Mouse (Mus musculus): Measurements from ENCODE around the gene Slitrk3. TPM values are rescaled to one million over a fixed set of nuclear protein-coding genes. Genes with fewer than 3 reads are reported as not detected.
A peak's percentile ranks its signal among the peaks of the same experiment; 100 is the strongest.
"Not testable (repeated sequence)": the region's sequence is repeated elsewhere in the genome, so short reads cannot be mapped to it uniquely, and the experiment has no call there.

Gene Slitrk3
- polyA plus RNA-seq (2015; fragmentation: Nextera tagmentation; extraction: Ambion mirVana): 0.78 and 1.1 TPM in 2 replicates

DNA sequence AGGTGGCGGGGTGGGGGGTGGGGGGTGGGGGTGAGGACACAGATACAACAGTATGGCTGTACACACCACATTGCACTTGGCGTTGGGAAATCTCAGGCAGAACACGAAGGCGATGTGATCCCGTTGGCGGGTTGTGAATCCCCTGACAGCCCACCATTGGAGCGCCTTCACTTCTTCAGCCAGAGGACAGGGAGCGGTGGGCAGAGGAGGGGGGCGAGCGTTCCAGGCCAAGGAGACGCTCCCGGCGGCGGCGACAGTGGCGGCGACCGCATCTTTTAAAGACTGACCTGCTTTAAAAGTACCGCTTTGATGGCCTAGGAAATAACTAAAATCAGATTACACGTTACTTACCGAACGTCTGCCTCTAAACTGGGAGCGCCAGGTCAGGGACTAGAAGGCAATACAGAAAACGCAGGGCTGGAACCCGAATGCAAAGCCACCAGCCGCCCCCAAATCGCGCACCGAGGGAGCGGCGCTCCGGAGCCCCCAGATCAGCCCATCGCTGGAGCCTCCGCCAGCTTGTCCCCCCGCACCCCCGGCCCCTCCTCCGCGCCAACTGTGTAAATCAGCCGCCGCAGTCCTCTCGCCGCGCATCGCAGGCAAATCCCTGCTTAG is at the start of gene Slitrk3:
Gene Slitrk3, minus strand, starts transcription at position 607 of the 615 bp plus-strand sequence.
- Histone ChIP-seq H3K9me3 (ENCODE audit: control insufficient read depth) (no peaks in the 10 kb centered on the region), H3K36me3 (ENCODE audit: control insufficient read depth, insufficient read depth) (no peaks in the 10 kb centered on the region), H3K4me3 (ENCODE audit: low read depth, low read length) (peak within 1 kb of the TSS; percentile 46), H3K4me2 (replicated peaks; ENCODE audit: low read depth) (peak within 1 kb of the TSS; percentile 73), H3K9ac (ENCODE audit: low read depth, low read length) (no peak within 1 kb of the TSS), H3K27me3 (replicated peaks; ENCODE audit: control insufficient read depth, insufficient read depth, low read length) (peaks cover 28% of the 10 kb centered on the region), H3K27ac (ENCODE audit: low read depth, low read length) (no peak within 1 kb of the TSS), H3K4me1 (replicated peaks; ENCODE audit: control insufficient read depth, insufficient read depth, low read length) (no peaks in the 10 kb centered on the region; the same call in 1 of the 2 replicates)
- ATAC-seq: no peak
- under 1% methylated on average over 43 of the region's 44 CpGs for WGBS
- no peak for TF ChIP-seq CTCF (IDR thresholded peaks at IDR 0.05; ENCODE audit: low read depth)

DNA sequence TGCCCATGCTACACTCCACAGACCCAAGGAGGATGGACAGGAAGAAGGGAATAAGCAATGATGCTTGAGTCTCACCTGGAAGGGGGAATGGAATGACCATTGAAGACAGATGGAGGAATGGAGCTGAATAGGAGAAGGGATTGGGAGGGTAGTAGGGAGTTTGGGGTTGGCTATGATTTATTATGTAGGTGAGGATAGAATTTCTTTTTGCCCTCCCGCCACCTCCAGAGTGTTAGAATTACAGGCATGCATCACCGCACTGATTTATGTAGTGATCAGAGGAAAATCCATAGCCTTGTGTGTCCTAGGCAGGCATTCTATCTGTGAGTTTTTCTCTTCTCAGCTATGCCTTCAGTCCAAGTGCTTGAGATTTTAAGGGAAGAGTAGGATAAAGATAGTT is 36.8 kb upstream of the Slitrk3 start:
- 98% methylated on average over 2 of the region's 2 CpGs for WGBS
- H3K27ac ChIP-seq (ENCODE audit: low read depth, low read length); ATAC-seq; H3K4me2 ChIP-seq (replicated peaks; ENCODE audit: low read depth); H3K4me3 ChIP-seq (ENCODE audit: low read depth, low read length); H3K4me1 ChIP-seq (replicated peaks; ENCODE audit: control insufficient read depth, insufficient read depth, low read length); H3K27me3 ChIP-seq (replicated peaks; ENCODE audit: control insufficient read depth, insufficient read depth, low read length); H3K36me3 ChIP-seq (ENCODE audit: control insufficient read depth, insufficient read depth); H3K9me3 ChIP-seq (ENCODE audit: control insufficient read depth); H3K9ac ChIP-seq (ENCODE audit: low read depth, low read length): not testable (repeated sequence)

DNA sequence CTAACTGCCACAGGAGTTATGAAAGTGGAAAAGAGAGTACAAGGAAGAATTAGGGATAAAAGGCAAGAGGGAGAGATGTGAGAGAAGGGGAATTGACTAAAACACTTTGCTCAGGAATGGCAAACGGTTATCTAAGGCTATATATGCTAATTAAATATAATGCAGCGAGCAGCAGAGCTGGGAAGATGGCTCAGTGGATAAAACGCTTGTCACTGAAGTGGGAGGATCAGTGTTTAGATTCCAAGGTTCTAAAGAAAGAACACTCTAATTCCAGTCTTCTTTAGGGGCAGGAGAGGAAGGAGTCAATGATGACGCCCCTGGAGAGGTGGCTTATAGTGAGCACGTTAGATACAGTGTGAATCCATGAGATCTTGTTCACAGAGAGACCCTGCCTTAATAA is 27.0 kb upstream of the Slitrk3 start:
- no peaks in the 10 kb centered on the region for H3K4me1 ChIP-seq (replicated peaks; ENCODE audit: control insufficient read depth, insufficient read depth, low read length)
- no peaks in the 10 kb centered on the region for H3K27me3 ChIP-seq (replicated peaks; ENCODE audit: control insufficient read depth, insufficient read depth, low read length)
- WGBS: 62% methylated on average over 5 of the region's 5 CpGs
- no peak overlapping the region for H3K9ac ChIP-seq (ENCODE audit: low read depth, low read length)
- H3K4me3 ChIP-seq (ENCODE audit: low read depth, low read length): no peak overlapping the region
- H3K36me3 ChIP-seq (ENCODE audit: control insufficient read depth, insufficient read depth): no peaks in the 10 kb centered on the region
- no peaks in the 10 kb centered on the region for H3K9me3 ChIP-seq (ENCODE audit: control insufficient read depth)
- no peak for ATAC-seq
- no peak overlapping the region for H3K4me2 ChIP-seq (replicated peaks; ENCODE audit: low read depth)
- H3K27ac ChIP-seq (ENCODE audit: low read depth, low read length): no peak overlapping the region
- no peak for TF ChIP-seq CTCF (IDR thresholded peaks at IDR 0.05; ENCODE audit: low read depth)

DNA sequence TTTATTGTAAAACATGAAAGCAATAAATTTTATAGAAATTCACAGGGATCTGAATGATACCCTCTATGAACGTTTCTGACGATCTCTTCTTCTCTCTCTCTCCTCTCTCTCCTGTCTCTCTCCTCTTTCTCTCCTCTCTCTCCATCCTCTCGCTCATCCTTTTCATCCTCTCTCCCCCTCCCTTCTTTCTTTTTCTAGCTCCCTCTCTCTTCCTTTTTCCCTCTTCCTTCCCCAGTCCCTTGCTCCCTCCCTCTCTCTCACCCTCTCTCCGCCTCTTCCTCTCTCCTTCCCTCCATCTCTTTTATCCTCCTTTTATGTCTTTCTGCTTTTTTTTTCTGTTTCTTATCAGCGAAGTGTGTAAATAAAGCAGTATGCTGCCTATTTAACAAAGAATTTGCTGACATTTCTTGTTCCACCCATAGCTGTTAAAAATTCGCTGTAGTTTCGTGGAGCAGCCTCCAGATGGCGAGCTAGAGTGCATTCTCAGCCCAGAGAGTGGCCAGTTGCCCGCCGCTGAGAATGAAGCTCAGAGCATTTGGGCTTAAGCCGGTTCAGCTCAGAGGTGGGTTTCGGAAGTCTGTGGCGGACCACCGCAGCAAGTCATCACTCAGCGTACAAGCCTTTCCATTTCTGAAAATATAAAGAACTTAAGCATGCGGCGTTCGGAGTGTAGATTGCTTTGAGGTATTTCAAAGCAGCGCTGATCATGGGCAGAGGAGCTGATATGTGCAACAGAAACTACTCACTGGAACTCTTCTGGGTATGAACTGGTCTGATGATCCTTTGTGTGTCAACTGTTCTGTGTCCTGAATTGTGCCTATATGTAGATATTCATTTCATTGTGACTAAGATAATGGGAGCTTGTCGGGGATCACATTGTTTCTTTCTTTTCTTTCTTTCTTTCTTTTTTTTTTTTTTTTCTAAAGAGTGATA is 8.5 kb upstream of the Slitrk3 start:
- no peak overlapping the region for H3K27ac ChIP-seq (ENCODE audit: low read depth, low read length)
- TF ChIP-seq CTCF (IDR thresholded peaks at IDR 0.05; ENCODE audit: low read depth): peak; percentile 86
- no peak overlapping the region for H3K9ac ChIP-seq (ENCODE audit: low read depth, low read length)
- no peak for ATAC-seq
- H3K4me3 ChIP-seq (ENCODE audit: low read depth, low read length): peak overlapping the region; percentile 26
- H3K27me3 ChIP-seq (replicated peaks; ENCODE audit: control insufficient read depth, insufficient read depth, low read length): no peaks in the 10 kb centered on the region
- 13% methylated on average over 20 of the region's 20 CpGs for WGBS
- no peaks in the 10 kb centered on the region for H3K4me1 ChIP-seq (replicated peaks; ENCODE audit: control insufficient read depth, insufficient read depth, low read length)
- H3K36me3 ChIP-seq (ENCODE audit: control insufficient read depth, insufficient read depth): no peaks in the 10 kb centered on the region
- no peaks in the 10 kb centered on the region for H3K9me3 ChIP-seq (ENCODE audit: control insufficient read depth)
- peak overlapping the region; percentile 55 for H3K4me2 ChIP-seq (replicated peaks; ENCODE audit: low read depth)

DNA sequence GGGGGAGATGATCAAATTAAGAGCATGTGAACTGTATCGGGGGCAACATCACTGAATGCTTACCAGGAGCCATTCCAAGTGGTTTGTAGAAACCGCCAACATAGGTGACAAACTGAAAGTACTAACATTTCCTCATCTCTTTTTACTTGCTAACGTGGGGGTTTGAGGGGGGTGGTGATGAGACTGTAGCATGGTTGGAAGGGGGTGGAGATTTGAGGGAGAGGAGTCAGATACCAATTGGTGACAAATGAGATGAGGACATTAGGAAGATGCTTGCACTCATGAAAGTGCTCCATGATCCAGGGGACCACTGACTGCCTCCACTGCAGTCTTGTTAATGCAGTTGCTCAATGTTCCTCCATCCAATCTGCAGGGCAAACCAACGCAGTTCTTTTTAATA is 587 bp upstream of the Slitrk3 start:
- no peak overlapping the region for H3K4me2 ChIP-seq (replicated peaks; ENCODE audit: low read depth)
- 29% methylated on average over 4 of the region's 4 CpGs for WGBS
- H3K27me3 ChIP-seq (replicated peaks; ENCODE audit: control insufficient read depth, insufficient read depth, low read length): peaks cover 24% of the 10 kb centered on the region

DNA sequence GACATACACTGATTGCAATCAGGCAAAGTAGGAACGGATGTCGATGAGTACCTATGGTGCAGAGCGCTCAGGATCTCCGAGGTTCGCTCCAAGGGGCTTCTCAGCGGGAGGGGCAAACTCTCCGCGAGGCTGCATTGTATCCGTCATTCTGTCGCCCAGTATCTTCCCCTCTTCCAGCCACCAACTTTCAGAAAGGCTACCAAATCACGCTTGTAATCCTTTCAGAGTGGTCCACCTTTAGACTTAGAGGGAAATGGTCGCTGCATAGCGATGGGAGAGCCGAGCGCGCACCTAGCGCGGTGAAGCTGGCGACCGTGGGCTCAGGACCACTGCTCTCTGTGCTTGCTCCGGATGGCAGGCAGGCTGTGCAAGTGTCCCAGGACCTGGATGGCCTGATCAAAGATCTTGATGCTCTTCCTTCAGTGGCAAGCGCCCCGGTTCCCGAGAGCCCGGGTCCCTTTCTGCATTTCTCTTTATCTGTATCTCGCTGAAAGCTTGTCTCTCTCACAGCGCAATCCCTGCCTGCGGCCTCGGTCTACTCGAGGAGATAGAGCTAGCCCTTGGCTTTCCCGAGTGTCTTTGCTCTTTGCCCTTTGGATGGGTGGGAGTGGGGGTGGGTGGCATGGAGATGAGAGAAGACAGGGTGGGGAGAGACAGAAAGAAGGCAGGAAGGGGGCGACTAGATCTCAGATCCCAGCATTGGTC is 959 bp downstream of the Slitrk3 start:
- 3% methylated on average over 32 of the region's 32 CpGs for WGBS
- no peaks in the 10 kb centered on the region for H3K9me3 ChIP-seq (ENCODE audit: control insufficient read depth)
- peaks cover 28% of the 10 kb centered on the region for H3K27me3 ChIP-seq (replicated peaks; ENCODE audit: control insufficient read depth, insufficient read depth, low read length)
- H3K4me3 ChIP-seq (ENCODE audit: low read depth, low read length): peak overlapping the region; percentile 46
- H3K9ac ChIP-seq (ENCODE audit: low read depth, low read length): no peak overlapping the region
- no peaks in the 10 kb centered on the region for H3K36me3 ChIP-seq (ENCODE audit: control insufficient read depth, insufficient read depth)
- H3K4me2 ChIP-seq (replicated peaks; ENCODE audit: low read depth): peak overlapping the region; percentile 73
- ATAC-seq: no peak
- no peak for TF ChIP-seq CTCF (IDR thresholded peaks at IDR 0.05; ENCODE audit: low read depth)
- H3K27ac ChIP-seq (ENCODE audit: low read depth, low read length): no peak overlapping the region
- no peaks in the 10 kb centered on the region; the same call in 1 of the 2 replicates for H3K4me1 ChIP-seq (replicated peaks; ENCODE audit: control insufficient read depth, insufficient read depth, low read length)

More for the DNA sequence above, 587 bp upstream of the Slitrk3 start:
- ATAC-seq: no peak
- Histone ChIP-seq H3K9ac (ENCODE audit: low read depth, low read length) (no peak overlapping the region), H3K9me3 (ENCODE audit: control insufficient read depth) (no peaks in the 10 kb centered on the region), H3K36me3 (ENCODE audit: control insufficient read depth, insufficient read depth) (no peaks in the 10 kb centered on the region), H3K4me1 (replicated peaks; ENCODE audit: control insufficient read depth, insufficient read depth, low read length) (no peaks in the 10 kb centered on the region; the same call in 1 of the 2 replicates), H3K4me3 (ENCODE audit: low read depth, low read length) (no peak overlapping the region), H3K27ac (ENCODE audit: low read depth, low read length) (no peak overlapping the region)
- no peak for TF ChIP-seq CTCF (IDR thresholded peaks at IDR 0.05; ENCODE audit: low read depth)

Measured in intestine, postnatal 0 days (tissue).